Mouse (Mus musculus) embryo, embryonic 11 days (tissue): ENCODE measurements at regions not wholly inside any gene's neighbourhood (a gene's known extent, or its start where the extent isn't known, plus 50 kb on each side); places are given as distances from the start of the nearest gene placed in this dataset.

Experiments
- DNase-seq: peaks from one replicate; pipeline ENCODE4 v3.0.0-alpha.2; 2015

GRCm38 (mm10) chr14:88410722-88411437 is 60.3 kb downstream of the Pcdh20 start:
- DNase-seq, result no peak

GRCm38 (mm10) chr14:88399270-88399669 is 71.9 kb downstream of the Pcdh20 start:
- peak; percentile 3 for DNase-seq

- DNase-seq, result no peak
Observed at GRCm38 (mm10) chr14:88397187-88397586, 74.0 kb downstream of the Pcdh20 start.

- DNase-seq, result no peak
Observed at GRCm38 (mm10) chr14:88395016-88395415, 76.2 kb downstream of the Pcdh20 start.

- no peak for DNase-seq
Observed at GRCm38 (mm10) chr14:88384553-88384952, 86.6 kb downstream of the Pcdh20 start.

GRCm38 (mm10) chr14:88347177-88347576 is 124.0 kb downstream of the Pcdh20 start:
- DNase-seq, result no peak

GRCm38 (mm10) chr14:88337304-88337703 is 133.9 kb downstream of the Pcdh20 start:
- no peak for DNase-seq

- no peak for DNase-seq
Observed at GRCm38 (mm10) chr14:88330613-88331012, 140.6 kb downstream of the Pcdh20 start.

- no peak for DNase-seq
Observed at GRCm38 (mm10) chr14:88326411-88326810, 144.8 kb downstream of the Pcdh20 start.

GRCm38 (mm10) chr14:88278327-88278726 is 192.9 kb downstream of the Pcdh20 start:
- DNase-seq, result peak; percentile 60

- no peak for DNase-seq
Observed at GRCm38 (mm10) chr14:88264771-88265170, 206.4 kb downstream of the Pcdh20 start.

GRCm38 (mm10) chr14:88259034-88259433 is 212.2 kb downstream of the Pcdh20 start:
- no peak for DNase-seq

- DNase-seq, result no peak
Observed at GRCm38 (mm10) chr14:88255131-88255530, 216.1 kb downstream of the Pcdh20 start.
